Mouse (Mus musculus): Measurements from ENCODE around the gene Olah. TPM values are rescaled to one million over a fixed set of nuclear protein-coding genes. Genes with fewer than 3 reads are reported as not detected.
"Not testable (repeated sequence)": the region's sequence is repeated elsewhere in the genome, so short reads cannot be mapped to it uniquely, and the experiment has no call there.

The Olah gene
- polyA plus RNA-seq (2015; fragmentation: Nextera tagmentation; extraction: Ambion mirVana): not detected in 2 replicates

DNA sequence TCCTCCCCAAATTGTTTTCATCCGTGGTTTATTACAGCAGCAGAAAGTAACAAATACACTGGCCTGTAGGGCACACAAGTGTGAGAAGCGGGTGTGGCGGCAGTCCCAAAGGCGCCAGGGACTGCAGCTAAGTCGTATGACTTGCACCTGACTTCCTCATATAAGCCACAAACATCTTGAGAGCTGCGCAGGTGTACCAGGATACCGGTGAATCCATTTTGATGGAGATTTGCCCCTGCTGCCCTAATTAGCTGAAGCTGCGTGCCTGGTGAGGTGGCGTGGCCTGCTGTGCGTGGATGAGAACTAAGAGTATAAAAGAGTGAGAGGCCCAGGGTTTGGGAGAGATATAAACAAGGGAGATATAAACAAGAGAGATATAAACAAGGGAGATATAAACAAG is at the start of gene Olah:
Gene Olah (minus strand): TSS at position 101 of the 400 bp plus-strand sequence.
- ATAC-seq (replicated peaks); H3K9me3 ChIP-seq; H3K27me3 ChIP-seq; H3K4me1 ChIP-seq; H3K9ac ChIP-seq (replicated peaks); H3K36me3 ChIP-seq; H3K4me2 ChIP-seq (replicated peaks); H3K4me3 ChIP-seq; H3K27ac ChIP-seq (replicated peaks): not testable (repeated sequence)
- WGBS: 69% methylated on average over 10 of the region's 10 CpGs

DNA sequence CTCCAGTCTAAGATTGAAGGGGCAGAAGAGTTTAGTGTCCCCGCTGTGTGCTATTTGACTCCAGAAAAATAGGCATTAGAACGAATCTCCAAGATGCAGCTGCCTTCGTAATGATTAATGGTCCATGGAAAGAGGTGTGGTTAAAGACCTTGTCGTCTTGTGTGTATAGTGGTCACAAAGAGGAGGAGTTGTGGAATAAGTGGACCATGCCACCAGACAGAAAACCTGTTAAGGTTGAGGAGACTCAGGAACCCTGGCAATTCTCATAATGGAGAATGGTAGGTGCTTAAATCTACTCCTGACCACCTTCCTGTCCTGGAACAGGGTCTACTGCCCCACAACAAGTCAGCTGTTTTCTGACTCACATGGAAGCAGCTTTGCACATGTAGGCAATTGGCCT is 49.0 kb upstream of the Olah start:
- no peak for ATAC-seq (replicated peaks)
- no peak overlapping the region for H3K4me3 ChIP-seq
- no peaks in the 10 kb centered on the region for H3K27me3 ChIP-seq
- 93% methylated on average over 4 of the region's 4 CpGs for WGBS
- no peak overlapping the region for H3K9ac ChIP-seq (replicated peaks)
- no peaks in the 10 kb centered on the region for H3K9me3 ChIP-seq
- H3K36me3 ChIP-seq: peaks cover 28% of the 10 kb centered on the region
- H3K27ac ChIP-seq (replicated peaks): no peak overlapping the region
- no peaks in the 10 kb centered on the region for H3K4me1 ChIP-seq
- no peak overlapping the region for H3K4me2 ChIP-seq (replicated peaks)

DNA sequence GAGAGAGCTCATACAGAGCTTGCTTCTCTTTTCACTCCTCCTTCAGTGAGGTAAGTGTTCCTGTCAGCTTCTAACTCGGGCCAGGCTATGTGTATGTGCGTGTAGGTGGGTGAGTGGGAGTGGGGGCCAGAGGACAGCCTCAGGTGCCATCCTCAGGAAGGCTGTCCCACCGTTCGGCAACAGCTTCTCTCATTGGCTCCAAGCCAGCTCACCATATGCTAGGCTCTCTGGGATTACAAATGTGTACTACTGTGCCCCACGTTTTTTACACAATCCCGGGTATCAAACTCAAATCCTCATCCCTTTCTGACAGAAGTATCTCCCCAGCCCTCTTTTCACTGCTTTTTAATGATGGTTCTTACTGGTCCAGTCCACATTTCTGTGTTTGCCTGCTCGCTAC is 47.2 kb upstream of the Olah start:
- no peak overlapping the region for H3K4me2 ChIP-seq (replicated peaks)
- H3K9ac ChIP-seq (replicated peaks): no peak overlapping the region
- ATAC-seq (replicated peaks): no peak
- H3K27me3 ChIP-seq: no peaks in the 10 kb centered on the region
- WGBS: 63% methylated on average over 7 of the region's 7 CpGs
- H3K36me3 ChIP-seq: peaks cover 28% of the 10 kb centered on the region
- H3K4me3 ChIP-seq: no peak overlapping the region
- no peaks in the 10 kb centered on the region for H3K4me1 ChIP-seq
- no peaks in the 10 kb centered on the region for H3K9me3 ChIP-seq
- no peak overlapping the region for H3K27ac ChIP-seq (replicated peaks)

DNA sequence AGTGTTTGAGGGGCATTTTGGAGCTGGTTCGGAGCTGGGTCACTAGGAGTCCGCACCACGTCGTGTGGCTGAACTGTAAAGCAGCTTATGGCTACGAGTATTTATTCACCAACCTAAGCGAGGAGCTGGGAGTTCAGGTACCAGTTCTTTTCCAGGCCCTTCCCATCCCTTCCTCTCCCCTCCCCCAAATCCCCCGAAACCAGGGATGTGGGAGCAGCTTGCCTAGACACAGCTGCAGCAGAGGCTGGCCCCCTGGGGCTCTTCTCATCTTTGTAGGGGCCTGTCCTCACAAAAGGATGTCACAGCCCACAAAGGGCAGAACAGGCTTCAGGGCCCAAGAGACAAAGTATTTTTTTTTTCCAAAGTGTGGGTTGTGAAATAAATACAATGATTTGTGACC is 40.9 kb upstream of the Olah start:
- 32% methylated on average over 7 of the region's 7 CpGs for whole genome bisulfite sequencing
- Histone ChIP-seq H3K4me2 (replicated peaks) (no peak overlapping the region), H3K27me3 (no peaks in the 10 kb centered on the region), H3K9ac (replicated peaks) (no peak overlapping the region), H3K9me3 (no peaks in the 10 kb centered on the region), H3K4me1 (no peaks in the 10 kb centered on the region), H3K36me3 (peaks cover 24% of the 10 kb centered on the region), H3K27ac (replicated peaks) (no peak overlapping the region), H3K4me3 (no peak overlapping the region)
- no peak for ATAC-seq (replicated peaks)

DNA sequence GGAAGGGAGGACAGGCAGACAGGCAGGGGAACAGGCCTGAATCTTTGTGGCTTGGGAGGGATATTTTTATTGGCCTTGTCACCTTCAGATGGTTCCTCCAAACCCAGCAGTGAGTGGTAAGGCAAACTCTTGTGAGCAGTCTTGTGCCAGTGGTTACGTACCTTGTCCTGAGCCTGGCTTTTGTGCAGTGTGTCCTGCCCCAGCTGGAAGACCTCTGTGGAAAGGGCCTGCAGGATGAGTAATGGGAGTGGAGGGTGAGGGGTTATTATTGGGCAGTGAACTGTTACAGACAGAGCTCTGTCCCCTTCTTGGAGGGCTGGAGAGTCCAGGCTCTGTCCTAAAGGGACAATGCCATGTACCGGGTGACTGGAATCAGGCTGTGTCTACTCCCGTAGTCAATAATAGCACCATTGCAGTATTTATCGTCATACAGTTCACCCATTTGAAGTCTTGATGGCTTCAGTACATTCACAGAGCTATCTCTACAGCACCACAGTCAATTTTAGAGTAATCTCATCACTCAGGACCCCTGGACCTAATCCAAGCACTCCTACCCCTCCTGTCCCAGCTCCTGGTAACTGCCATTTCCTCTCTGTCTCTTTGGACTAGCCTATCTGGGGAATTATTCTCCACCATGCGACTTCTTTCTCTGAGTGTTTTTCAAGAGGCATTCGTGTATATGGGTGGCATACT is 38.5 kb upstream of the Olah start:
- H3K27me3 ChIP-seq: no peaks in the 10 kb centered on the region
- H3K27ac ChIP-seq (replicated peaks): no peak overlapping the region
- H3K9ac ChIP-seq (replicated peaks): no peak overlapping the region
- ATAC-seq (replicated peaks): no peak
- H3K4me1 ChIP-seq: no peaks in the 10 kb centered on the region
- H3K36me3 ChIP-seq: peaks cover 9% of the 10 kb centered on the region; the same call in 1 of the 2 replicates
- 90% methylated on average over 6 of the region's 6 CpGs for WGBS
- no peaks in the 10 kb centered on the region for H3K9me3 ChIP-seq
- H3K4me3 ChIP-seq: no peak overlapping the region
- H3K4me2 ChIP-seq (replicated peaks): no peak overlapping the region

DNA sequence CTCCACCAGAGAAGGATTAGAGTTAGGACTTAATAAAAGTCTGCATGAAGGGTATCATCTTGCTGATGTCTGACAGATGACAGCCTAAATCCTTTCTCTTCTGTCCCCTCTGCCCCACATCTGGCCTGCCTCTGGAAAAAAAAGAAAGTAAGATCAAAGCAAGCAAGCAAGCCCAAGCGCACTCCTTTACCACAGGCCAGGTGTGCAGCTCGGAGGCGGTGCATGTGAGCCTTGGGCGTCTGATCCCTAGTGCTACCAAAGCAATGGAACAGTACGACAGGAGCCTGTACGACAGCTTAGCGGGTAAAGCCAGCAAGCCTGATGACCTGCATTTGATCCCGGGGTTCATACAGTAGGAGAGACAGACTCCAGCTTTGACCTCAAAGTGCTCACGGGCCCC is 33.9 kb upstream of the Olah start:
- no peaks in the 10 kb centered on the region for H3K27me3 ChIP-seq
- no peak overlapping the region for H3K27ac ChIP-seq (replicated peaks)
- H3K4me3 ChIP-seq: no peak overlapping the region
- no peaks in the 10 kb centered on the region for H3K4me1 ChIP-seq
- WGBS: 95% methylated on average over 9 of the region's 9 CpGs
- no peak overlapping the region for H3K4me2 ChIP-seq (replicated peaks)
- H3K9me3 ChIP-seq: no peaks in the 10 kb centered on the region
- no peak overlapping the region for H3K9ac ChIP-seq (replicated peaks)
- ATAC-seq (replicated peaks): no peak
- peaks cover 4% of the 10 kb centered on the region for H3K36me3 ChIP-seq

DNA sequence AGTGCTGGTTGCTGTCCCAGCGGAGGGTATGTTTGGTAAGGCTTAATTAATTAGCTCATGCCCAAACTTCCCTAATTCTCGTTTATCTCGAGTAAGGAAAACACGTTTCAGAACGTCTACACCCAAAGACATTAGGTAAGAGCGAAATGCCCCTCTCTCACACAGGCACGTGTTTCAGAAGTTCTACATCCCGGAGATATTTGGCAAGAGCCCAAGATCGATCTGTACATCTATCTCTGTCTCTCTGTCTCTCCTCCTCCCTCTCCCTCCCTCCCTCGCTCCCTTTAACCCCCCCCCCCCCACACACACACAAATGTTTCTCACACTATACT is 27.5 kb upstream of the Olah start:
- H3K4me1 ChIP-seq: peaks cover 14% of the 10 kb centered on the region
- ATAC-seq (replicated peaks): no peak; the same call in 1 of the 2 replicates
- H3K36me3 ChIP-seq: peaks cover 4% of the 10 kb centered on the region
- peak overlapping the region; percentile 58 for H3K4me3 ChIP-seq
- 8% methylated on average over 10 of the region's 10 CpGs for WGBS
- H3K27me3 ChIP-seq: no peaks in the 10 kb centered on the region
- peak overlapping the region; percentile 52 for H3K9ac ChIP-seq (replicated peaks)
- H3K9me3 ChIP-seq: no peaks in the 10 kb centered on the region
- H3K27ac ChIP-seq (replicated peaks): no peak overlapping the region
- peak overlapping the region; percentile 93 for H3K4me2 ChIP-seq (replicated peaks)

DNA sequence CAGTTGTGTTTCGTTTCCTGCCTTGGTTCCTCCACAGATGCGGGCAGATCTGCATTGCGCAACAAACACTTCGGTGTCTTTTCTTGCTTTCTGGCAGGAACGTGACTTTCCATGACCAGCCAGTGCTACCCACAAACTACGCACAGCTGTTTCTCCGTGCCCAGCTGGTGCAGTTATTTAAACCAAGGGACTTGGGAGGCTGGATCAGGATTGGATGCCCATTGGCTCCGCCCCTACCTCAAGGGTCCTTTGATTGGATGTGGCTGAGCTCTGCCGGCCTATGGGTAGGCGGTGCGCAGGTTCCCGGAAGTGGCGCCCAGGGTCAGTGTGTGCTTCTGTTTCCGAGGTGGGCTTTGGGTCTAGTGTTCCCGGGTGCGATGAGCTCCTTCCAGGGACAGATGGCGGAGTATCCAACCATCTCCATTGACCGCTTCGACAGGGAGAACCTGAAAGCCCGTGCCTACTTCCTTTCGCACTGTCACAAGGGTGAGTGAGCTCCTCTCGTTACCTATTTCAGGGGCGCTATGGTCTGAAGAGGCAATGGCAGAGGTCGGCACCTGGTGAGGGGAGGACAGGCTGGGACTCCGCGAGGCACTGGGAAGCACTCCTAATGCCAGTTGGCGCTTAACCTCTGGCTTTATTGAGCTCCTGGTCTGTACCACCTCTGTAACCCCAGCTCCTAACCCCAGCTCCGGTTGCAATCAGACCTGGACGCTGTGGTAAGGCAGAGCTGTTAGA is 27.0 kb upstream of the Olah start, which contains the start of gene Dclre1c:
Gene Dclre1c (plus strand): TSS at position 291 of the 738 bp plus-strand sequence.
- no peaks in the 10 kb centered on the region for H3K27me3 ChIP-seq
- peak within 1 kb of the TSS; percentile 58 for H3K4me3 ChIP-seq
- no peaks in the 10 kb centered on the region for H3K9me3 ChIP-seq
- no peak within 1 kb of the TSS for H3K27ac ChIP-seq (replicated peaks)
- H3K4me2 ChIP-seq (replicated peaks): peak within 1 kb of the TSS; percentile 93
- H3K9ac ChIP-seq (replicated peaks): peak within 1 kb of the TSS; percentile 52
- 1% methylated on average over 29 of the region's 29 CpGs for WGBS
- peaks cover 4% of the 10 kb centered on the region; the same call in 1 of the 2 replicates for H3K36me3 ChIP-seq
- H3K4me1 ChIP-seq: peaks cover 14% of the 10 kb centered on the region
- peak; percentile 99 for ATAC-seq (replicated peaks)

DNA sequence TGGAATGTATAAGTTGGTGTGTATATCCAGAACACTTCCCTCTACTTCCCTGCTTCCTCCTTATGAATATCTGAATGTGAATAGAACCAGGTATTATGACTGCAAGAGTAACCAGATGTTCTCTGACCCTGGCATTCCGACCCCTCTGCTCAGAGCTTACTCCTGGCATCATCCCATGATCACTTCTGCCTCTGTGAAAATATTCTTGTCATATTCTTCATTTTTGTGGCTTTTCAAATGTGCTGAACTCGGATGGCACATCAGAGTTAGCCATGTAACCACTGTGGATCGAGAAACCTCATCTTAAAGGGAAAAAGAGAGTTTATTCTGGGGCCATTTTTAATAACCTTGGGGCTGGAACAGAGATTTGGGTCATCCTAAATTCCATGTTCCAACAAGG is 25.5 kb upstream of the Olah start, which contains the start of gene Meig1:
Gene Meig1 (minus strand): TSS at position 101 of the 400 bp plus-strand sequence.
- peaks cover 10% of the 10 kb centered on the region for H3K27me3 ChIP-seq
- peak within 1 kb of the TSS; percentile 93; the same call in 1 of the 2 replicates for H3K4me2 ChIP-seq (replicated peaks)
- peaks cover 21% of the 10 kb centered on the region for H3K4me1 ChIP-seq
- H3K4me3 ChIP-seq: no peak within 1 kb of the TSS
- 71% methylated on average over 3 of the region's 3 CpGs for WGBS
- no peaks in the 10 kb centered on the region for H3K9me3 ChIP-seq
- no peak within 1 kb of the TSS for H3K9ac ChIP-seq (replicated peaks)
- no peak within 1 kb of the TSS for H3K27ac ChIP-seq (replicated peaks)
- no peak for ATAC-seq (replicated peaks)
- H3K36me3 ChIP-seq: peaks cover 4% of the 10 kb centered on the region; the same call in 1 of the 2 replicates

DNA sequence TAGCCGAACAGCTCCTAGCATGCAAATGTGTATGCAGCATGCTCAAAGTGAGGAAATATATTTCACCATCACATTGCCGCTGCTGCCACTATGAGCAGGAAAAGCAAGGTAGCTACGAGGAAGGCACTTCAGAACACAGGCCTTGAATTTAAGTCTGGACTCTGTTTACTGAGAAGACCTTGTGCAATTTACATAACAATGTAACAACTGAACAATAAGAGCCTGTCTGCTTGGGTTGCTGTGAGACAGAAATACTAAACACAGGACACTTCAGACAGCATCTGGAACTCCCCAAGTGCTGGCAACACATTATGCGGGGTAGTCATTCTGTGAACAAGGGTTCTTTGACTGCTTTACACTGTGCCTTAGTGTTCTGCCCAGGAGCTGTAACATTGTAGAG is 23.1 kb upstream of the Olah start:
- H3K36me3 ChIP-seq: no peaks in the 10 kb centered on the region
- peaks cover 21% of the 10 kb centered on the region for H3K4me1 ChIP-seq
- no peaks in the 10 kb centered on the region for H3K9me3 ChIP-seq
- H3K27ac ChIP-seq (replicated peaks): no peak overlapping the region
- H3K9ac ChIP-seq (replicated peaks): no peak overlapping the region
- 36% methylated on average over 4 of the region's 4 CpGs for WGBS
- H3K4me2 ChIP-seq (replicated peaks): no peak overlapping the region
- H3K27me3 ChIP-seq: peaks cover 17% of the 10 kb centered on the region
- no peak overlapping the region for H3K4me3 ChIP-seq
- no peak for ATAC-seq (replicated peaks)

DNA sequence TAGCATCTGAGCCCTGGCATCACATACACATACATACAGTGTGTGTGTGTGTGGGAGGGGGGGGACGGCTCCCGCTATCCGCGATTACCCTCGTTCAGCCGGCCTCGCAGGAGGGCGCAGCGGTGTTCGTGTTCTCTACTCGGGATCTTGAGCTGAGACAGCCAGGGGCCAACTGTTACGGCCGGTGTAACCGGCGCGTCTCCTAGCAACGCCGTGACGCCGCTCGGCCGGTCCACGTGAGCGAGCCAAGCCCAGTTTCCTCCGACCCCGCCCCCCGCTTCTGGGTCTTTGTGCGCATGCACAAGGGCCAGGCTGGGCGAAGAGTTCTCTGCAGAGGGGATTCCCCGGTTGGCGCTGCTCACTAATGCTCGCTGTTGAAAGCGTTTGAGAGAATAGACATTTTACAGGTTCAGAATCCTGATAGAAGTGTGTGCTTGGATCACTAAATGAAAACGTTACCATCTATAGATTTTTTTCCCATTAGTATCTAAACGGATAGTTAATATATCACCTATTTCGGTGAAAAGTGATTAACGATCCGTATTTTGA is 21.9 kb upstream of the Olah start:
- Histone ChIP-seq H3K36me3 (no peaks in the 10 kb centered on the region), H3K4me1 (peaks cover 12% of the 10 kb centered on the region), H3K4me3 (peak overlapping the region; percentile 63), H3K27ac (replicated peaks) (0 out of 2 replicates have a peak overlapping the region, but pooled peaks have one; percentile 5), H3K9ac (replicated peaks) (peak overlapping the region; percentile 43), H3K4me2 (replicated peaks) (peak overlapping the region; percentile 59), H3K9me3 (no peaks in the 10 kb centered on the region), H3K27me3 (peaks cover 17% of the 10 kb centered on the region)
- 2% methylated on average over 38 of the region's 38 CpGs for WGBS
- peak; percentile 92 for ATAC-seq (replicated peaks)

DNA sequence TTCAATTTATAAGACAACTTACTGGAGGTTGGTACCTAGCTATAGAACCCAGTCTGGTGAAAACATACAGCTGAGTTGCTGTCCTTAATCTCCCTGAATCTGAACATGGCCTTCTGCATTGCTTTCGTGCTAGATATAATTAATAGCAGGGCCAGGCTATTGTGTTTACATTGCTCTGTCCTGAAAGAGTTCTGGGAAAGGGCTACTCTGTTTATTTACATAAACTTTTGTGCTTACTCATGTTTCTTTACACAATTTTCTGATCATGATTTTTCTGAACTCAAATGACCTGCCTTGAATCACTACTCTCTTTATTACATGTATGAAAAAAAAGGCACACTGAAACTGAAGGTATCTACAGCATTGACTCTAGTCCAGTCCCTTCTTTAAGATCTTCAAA is 18.7 kb upstream of the Olah start:
- H3K27ac ChIP-seq (replicated peaks): no peak overlapping the region
- no peaks in the 10 kb centered on the region for H3K9me3 ChIP-seq
- H3K27me3 ChIP-seq: peaks cover 17% of the 10 kb centered on the region
- no peak for ATAC-seq (replicated peaks)
- H3K9ac ChIP-seq (replicated peaks): no peak overlapping the region
- no peaks in the 10 kb centered on the region for H3K36me3 ChIP-seq
- H3K4me2 ChIP-seq (replicated peaks): no peak overlapping the region
- H3K4me3 ChIP-seq: no peak overlapping the region
- H3K4me1 ChIP-seq: peaks cover 8% of the 10 kb centered on the region; the same call in 1 of the 2 replicates
- 69% methylated on average over 1 of the region's 1 CpGs for WGBS
